Mouse (Mus musculus): ENCODE measurements around the gene Mesp1.

GRCm38 (mm10) chr7:79786295-79786694, 7.3 kb downstream of the Mesp1 start:
- no peak for TF ChIP-seq CTCF (IDR thresholded peaks at IDR 0.05; ENCODE audit: low read depth, low read length)
- TF ChIP-seq POLR2A (IDR thresholded peaks at IDR 0.05; ENCODE audit: borderline replicate concordance, low read depth, low read length) = no peak

Data from bone marrow macrophage, adult 2 months (primary cell).